Mouse (Mus musculus): ENCODE results near the gene Olfr8. TPM values are rescaled to one million over a fixed set of nuclear protein-coding genes. Genes with fewer than 3 reads are reported as not detected.
"Not testable (repeated sequence)": the region's sequence is repeated elsewhere in the genome, so short reads cannot be mapped to it uniquely, and the experiment has no call there.

Olfr8 gene
- not detected in 2 replicates for polyA plus RNA-seq (2012; ENCODE audit: insufficient read depth, insufficient read length, missing spikeins)

DNA sequence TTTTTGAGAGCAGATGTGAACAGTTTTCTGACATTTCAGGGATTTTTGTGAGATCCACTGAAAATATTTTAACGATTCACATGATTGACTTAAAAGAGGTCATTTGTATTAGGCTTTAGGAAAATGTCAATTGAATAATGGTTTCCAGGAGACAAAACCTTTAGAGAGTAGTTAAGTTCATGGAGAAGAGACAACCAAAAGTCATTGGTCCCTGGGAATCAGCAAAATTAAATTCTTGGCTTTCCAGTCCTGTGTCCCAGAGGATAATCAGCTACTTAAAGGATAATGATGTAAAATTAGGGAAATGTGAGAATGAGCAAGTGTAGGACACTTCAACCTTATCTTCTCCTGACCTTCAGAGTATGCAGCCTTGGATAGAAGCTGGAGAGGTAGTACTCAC, at the start of gene Olfr8:
Gene Olfr8, plus strand, starts transcription at position 301 of the 400 bp plus-strand sequence.
- H3K4me1 ChIP-seq (ENCODE audit: control insufficient read depth, insufficient read depth, low read length); H3K27ac ChIP-seq (ENCODE audit: insufficient read depth, low read depth, low read length); H3K4me3 ChIP-seq (ENCODE audit: insufficient read depth, low read length): not testable (repeated sequence)

DNA sequence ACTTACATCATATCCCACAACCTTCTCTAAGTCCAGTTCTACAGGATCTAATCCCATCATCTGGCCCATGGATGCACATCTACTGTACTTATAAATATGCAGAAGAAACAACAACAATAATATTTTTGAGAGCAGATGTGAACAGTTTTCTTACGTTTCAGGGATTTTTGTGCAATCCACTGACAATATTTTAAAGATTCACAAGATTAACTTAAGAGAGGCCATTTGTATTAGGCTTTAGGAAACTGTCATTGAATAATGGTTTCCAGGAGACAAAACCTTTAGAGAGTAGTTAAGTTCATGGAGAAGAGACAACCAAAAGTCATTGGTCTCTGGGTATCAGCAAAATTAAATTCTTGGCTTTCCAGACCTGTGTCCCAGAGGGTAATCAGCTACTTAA, 37.6 kb upstream of the Olfr8 start, which contains the start of gene Olfr1354:
Gene Olfr1354, plus strand, starts transcription at position 301 of the 400 bp plus-strand sequence.
- not testable (repeated sequence) for H3K4me3 ChIP-seq (ENCODE audit: insufficient read depth, low read length); H3K4me1 ChIP-seq (ENCODE audit: control insufficient read depth, insufficient read depth, low read length); H3K27ac ChIP-seq (ENCODE audit: insufficient read depth, low read depth, low read length)

DNA sequence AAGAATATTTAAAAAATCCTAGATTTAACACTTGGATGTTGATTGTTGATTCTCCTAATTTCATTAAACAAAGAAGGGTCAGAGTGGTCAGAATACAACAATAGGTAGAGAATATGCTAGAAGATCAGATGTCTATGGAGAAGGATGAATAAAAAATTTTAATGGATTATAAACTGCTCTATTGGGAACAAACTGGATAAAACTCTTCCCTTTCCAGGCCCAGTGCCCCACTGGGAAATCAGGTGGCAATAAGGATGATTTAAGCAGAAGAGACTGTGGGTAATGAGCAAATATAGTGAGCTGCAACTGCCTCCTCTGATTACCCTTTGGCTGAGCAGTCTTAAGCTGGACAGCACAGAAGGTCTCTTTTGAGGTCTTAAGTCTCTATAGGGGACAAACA, 12.6 kb downstream of the Olfr8 start, which contains the start of gene Olfr1353:
Gene Olfr1353, plus strand, starts transcription at position 301 of the 400 bp plus-strand sequence.
- H3K4me3 ChIP-seq (ENCODE audit: insufficient read depth, low read length): not testable (repeated sequence)

DNA sequence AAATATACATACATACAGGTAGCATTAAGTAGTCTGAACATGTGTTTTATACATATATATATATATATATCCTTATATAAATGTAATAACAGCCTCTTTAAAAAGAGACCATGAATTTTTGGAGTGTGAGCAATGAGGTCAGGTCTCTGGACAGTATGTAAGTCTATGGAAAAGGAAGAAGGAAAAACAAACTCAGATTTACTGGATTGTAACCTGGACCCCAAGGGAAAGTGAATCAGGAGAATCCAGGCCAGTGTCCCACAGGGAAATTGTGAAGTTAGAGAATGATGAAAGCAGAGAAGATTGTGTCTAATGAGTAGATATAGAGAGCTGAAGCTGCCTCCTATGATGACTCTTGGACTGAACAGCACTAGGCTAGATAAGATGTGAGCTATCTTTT, 30.3 kb downstream of the Olfr8 start, which contains the start of gene Olfr1352:
Gene Olfr1352, plus strand, starts transcription at position 301 of the 400 bp plus-strand sequence.
- H3K4me3 ChIP-seq (ENCODE audit: insufficient read depth, low read length): no peak within 1 kb of the TSS
- no peaks in the 10 kb centered on the region for H3K4me1 ChIP-seq (ENCODE audit: control insufficient read depth, insufficient read depth, low read length)
- TF ChIP-seq POLR2A (IDR thresholded peaks at IDR 0.05; ENCODE audit: borderline replicate concordance, low read depth, low read length) (no peak), CTCF (IDR thresholded peaks at IDR 0.05; ENCODE audit: low read depth, low read length) (no peak)
- H3K27ac ChIP-seq (ENCODE audit: insufficient read depth, low read depth, low read length): no peak within 1 kb of the TSS

More for the DNA sequence above, 12.6 kb downstream of the Olfr8 start, which contains the start of gene Olfr1353:
- not testable (repeated sequence) for H3K27ac ChIP-seq (ENCODE audit: insufficient read depth, low read depth, low read length); H3K4me1 ChIP-seq (ENCODE audit: control insufficient read depth, insufficient read depth, low read length)

Other genes with a start within 250 kb of the Olfr8 start
- not detected in 2 replicates for gene Casp14, start 232.3 kb upstream of the Olfr8 start, polyA plus RNA-seq (2012; ENCODE audit: insufficient read depth, insufficient read length, missing spikeins)
- gene Ccdc105, start 197.6 kb upstream of the Olfr8 start, polyA plus RNA-seq (2012; ENCODE audit: insufficient read depth, insufficient read length, missing spikeins): not detected in 2 replicates
- gene Slc1a6, start 170.1 kb upstream of the Olfr8 start, polyA plus RNA-seq (2012; ENCODE audit: insufficient read depth, insufficient read length, missing spikeins): not detected in 2 replicates
- gene Olfr1356, start 98.5 kb upstream of the Olfr8 start, polyA plus RNA-seq (2012; ENCODE audit: insufficient read depth, insufficient read length, missing spikeins): not detected in 2 replicates
- not detected in 2 replicates for gene Olfr1355, start 75.1 kb upstream of the Olfr8 start, polyA plus RNA-seq (2012; ENCODE audit: insufficient read depth, insufficient read length, missing spikeins)
- gene Olfr1354, start 37.5 kb upstream of the Olfr8 start, polyA plus RNA-seq (2012; ENCODE audit: insufficient read depth, insufficient read length, missing spikeins): not detected in 2 replicates
- gene Olfr1353, start 12.7 kb downstream of the Olfr8 start, polyA plus RNA-seq (2012; ENCODE audit: insufficient read depth, insufficient read length, missing spikeins): not detected in 2 replicates
- not detected in 2 replicates for gene Olfr1352, start 30.4 kb downstream of the Olfr8 start, polyA plus RNA-seq (2012; ENCODE audit: insufficient read depth, insufficient read length, missing spikeins)
- gene Olfr1351, start 61.8 kb downstream of the Olfr8 start, polyA plus RNA-seq (2012; ENCODE audit: insufficient read depth, insufficient read length, missing spikeins): 0.29 TPM in 1 of 2 replicates, not detected in the other
- not detected in 2 replicates for gene Olfr57, start 78.1 kb downstream of the Olfr8 start, polyA plus RNA-seq (2012; ENCODE audit: insufficient read depth, insufficient read length, missing spikeins)
- gene 2610008E11Rik, start 147.0 kb downstream of the Olfr8 start, polyA plus RNA-seq (2012; ENCODE audit: insufficient read depth, insufficient read length, missing spikeins): 7.9 and 9.7 TPM in 2 replicates
- gene Vmn2r80, start 198.1 kb downstream of the Olfr8 start, polyA plus RNA-seq (2012; ENCODE audit: insufficient read depth, insufficient read length, missing spikeins): not detected in 2 replicates

Measured in bone marrow macrophage, adult 2 months (primary cell).